Mouse (Mus musculus) heart, embryonic 12.5 days (tissue): ENCODE measurements around the gene Adgrl2. TPM values are rescaled to one million over a fixed set of nuclear protein-coding genes. Genes with fewer than 3 reads are reported as not detected.
A peak's percentile ranks its signal among the peaks of the same experiment; 100 is the strongest.

Source experiments
- ATAC-seq: fragments of 200-750 bp; cut with Nextera tagmentation; 2 replicates; pipeline ENCODE4 v1.8.0; 2017; ENCODE audit warnings: moderate TSS enrichment, moderate library complexity; ENCODE audit not compliant: insufficient number of reproducible peaks, low FRiP score
- H3K27ac ChIP-seq: fragments of 300-500 bp; sonication (generic); 2 replicates; pipeline ENCODE4 v1.5.1; 2016; ENCODE audit warnings: mild to moderate bottlenecking, moderate library complexity; ENCODE audit not compliant: poor library complexity, severe bottlenecking
- H3K27me3 ChIP-seq: fragments of 300-500 bp; sonication (generic); replicated peaks from 2 replicates; pipeline ENCODE4 v1.6.1; 2016; ENCODE audit warnings: mild to moderate bottlenecking, moderate library complexity
- H3K36me3 ChIP-seq: fragments of 300-500 bp; sonication (generic); 2 replicates; pipeline ENCODE4 v1.6.1; 2016; ENCODE audit warnings: mild to moderate bottlenecking, moderate library complexity
- H3K4me1 ChIP-seq: fragments of 300-500 bp; sonication (generic); replicated peaks from 2 replicates; pipeline ENCODE4 v1.6.1; 2016; ENCODE audit warnings: mild to moderate bottlenecking
- H3K4me2 ChIP-seq: fragments of 300-500 bp; sonication (generic); 2 replicates; pipeline ENCODE4 v1.6.1; 2016; ENCODE audit warnings: mild to moderate bottlenecking, moderate library complexity
- H3K4me3 ChIP-seq: fragments of 300-500 bp; sonication (generic); 2 replicates; pipeline ENCODE4 v1.5.1; 2016; ENCODE audit warnings: mild to moderate bottlenecking
- H3K9ac ChIP-seq: fragments of 300-500 bp; sonication (generic); 2 replicates; pipeline ENCODE4 v1.6.1; 2016; ENCODE audit warnings: mild to moderate bottlenecking, moderate library complexity
- H3K9me3 ChIP-seq: fragments of 300-500 bp; sonication (generic); replicated peaks from 2 replicates; pipeline ENCODE4 v1.6.1; 2016; ENCODE audit warnings: mild to moderate bottlenecking, moderate library complexity
- WGBS: fragments of 180-500 bp; shearing (Covaris S2); methylation state at CpG from one replicate; pipeline ENCODE4 v1.1.7; 2016; 5-methylcytosine and 5-hydroxymethylcytosine counted together
- polyA plus RNA-seq: library from polyadenylated mRNA; unstranded; fragments of >200 nt; fragmentation: Nextera tagmentation; extraction: Ambion mirVana; gene quantifications from 2 replicates; pipeline ENCODE4 v1.2.1, GENCODE M21; 2016

Adgrl2 gene
- polyA plus RNA-seq, 1 experiment from 2014 or later, result 48.1 TPM

DNA sequence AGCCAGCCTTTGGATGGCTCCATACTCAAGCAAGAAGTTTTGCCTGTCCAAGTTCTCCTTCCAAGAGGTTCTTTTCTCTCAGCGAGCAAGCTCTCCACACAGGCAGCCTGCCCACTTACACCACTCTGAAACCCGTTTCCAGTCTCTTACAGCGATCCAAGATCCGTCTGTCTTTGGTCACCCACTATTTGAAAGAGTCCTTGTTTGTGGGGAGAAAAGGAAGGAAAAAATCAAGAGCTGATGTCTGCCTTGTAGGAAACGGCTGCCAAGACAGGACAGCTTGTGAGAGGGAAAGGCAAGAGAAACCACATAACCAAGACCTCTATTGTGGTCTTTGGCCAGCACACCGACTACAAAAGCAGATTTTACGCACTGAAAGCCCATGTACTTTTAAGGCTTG is 33.5 kb downstream of the Adgrl2 start:
- ATAC-seq, result no peak
- no peak overlapping the region for H3K27ac ChIP-seq
- H3K4me2 ChIP-seq, result no peak overlapping the region
- no peaks in the 10 kb centered on the region for H3K9me3 ChIP-seq
- H3K4me3 ChIP-seq, result no peak overlapping the region
- H3K27me3 ChIP-seq, result no peaks in the 10 kb centered on the region
- H3K9ac ChIP-seq, result no peak overlapping the region
- peaks cover 12% of the 10 kb centered on the region for H3K36me3 ChIP-seq
- peaks cover 52% of the 10 kb centered on the region for H3K4me1 ChIP-seq
- WGBS, result 60% methylated on average over 7 of the region's 7 CpGs

DNA sequence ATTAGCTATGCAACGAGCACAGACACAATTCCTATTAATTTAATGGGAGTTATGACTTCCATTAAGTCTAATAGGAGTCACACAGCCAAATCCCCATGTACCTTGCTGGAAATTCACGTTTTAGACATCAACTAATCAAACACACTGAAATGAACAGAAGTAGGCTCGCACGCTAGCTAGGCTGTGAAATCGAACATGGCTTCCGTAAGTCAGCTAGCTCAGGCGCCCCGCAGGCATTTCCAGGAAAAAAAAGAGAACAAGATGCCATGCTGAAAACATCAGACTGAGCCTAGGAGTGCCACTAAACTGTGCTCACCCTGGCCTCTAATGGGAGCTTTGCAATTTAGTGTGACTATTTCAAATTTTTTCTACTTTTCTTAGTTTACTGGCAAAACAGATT is 40.6 kb downstream of the Adgrl2 start:
- Histone ChIP-seq H3K4me3 (no peak overlapping the region), H3K9ac (no peak overlapping the region), H3K9me3 (no peaks in the 10 kb centered on the region), H3K4me1 (peaks cover 22% of the 10 kb centered on the region), H3K36me3 (peaks cover 14% of the 10 kb centered on the region), H3K27me3 (no peaks in the 10 kb centered on the region), H3K27ac (no peak overlapping the region), H3K4me2 (no peak overlapping the region)
- ATAC-seq, result no peak
- WGBS, result 85% methylated on average over 8 of the region's 8 CpGs

DNA sequence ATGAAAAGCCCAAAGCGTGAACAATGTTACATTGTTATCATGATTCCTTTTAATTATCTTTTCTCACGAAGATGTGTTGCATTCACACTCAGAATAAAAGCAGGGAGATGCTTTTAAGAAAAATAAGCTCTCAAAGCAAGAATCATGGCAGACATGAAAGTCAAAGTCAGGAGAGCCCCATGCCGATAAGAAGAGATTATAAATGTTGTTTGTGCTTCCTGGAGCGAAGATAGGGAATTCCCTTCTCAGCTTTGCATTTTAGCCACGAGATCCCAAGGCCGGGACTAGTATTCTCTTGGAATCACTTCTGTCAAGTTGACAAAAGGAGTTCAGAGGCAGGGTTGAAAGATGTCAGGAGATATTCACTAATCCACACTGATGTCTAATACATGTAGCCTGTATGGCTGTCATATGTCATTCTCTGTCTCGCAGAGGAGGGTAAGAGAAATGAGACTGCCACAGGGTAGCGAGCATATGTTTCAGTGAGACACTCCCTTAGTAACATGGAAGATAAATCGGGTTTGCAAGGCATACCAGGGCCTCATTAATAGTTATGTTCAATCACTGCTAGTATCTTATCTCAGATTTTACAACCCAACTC is 42.5 kb downstream of the Adgrl2 start:
- WGBS, result 33% methylated on average over 9 of the region's 9 CpGs
- no peak for ATAC-seq
- no peak overlapping the region for H3K9ac ChIP-seq
- H3K4me1 ChIP-seq, result peaks cover 23% of the 10 kb centered on the region
- no peaks in the 10 kb centered on the region for H3K27me3 ChIP-seq
- H3K36me3 ChIP-seq, result peaks cover 13% of the 10 kb centered on the region
- no peak overlapping the region for H3K27ac ChIP-seq
- peak overlapping the region; percentile 11; the same call in 1 of the 2 replicates for H3K4me2 ChIP-seq
- no peaks in the 10 kb centered on the region for H3K9me3 ChIP-seq
- H3K4me3 ChIP-seq, result no peak overlapping the region

DNA sequence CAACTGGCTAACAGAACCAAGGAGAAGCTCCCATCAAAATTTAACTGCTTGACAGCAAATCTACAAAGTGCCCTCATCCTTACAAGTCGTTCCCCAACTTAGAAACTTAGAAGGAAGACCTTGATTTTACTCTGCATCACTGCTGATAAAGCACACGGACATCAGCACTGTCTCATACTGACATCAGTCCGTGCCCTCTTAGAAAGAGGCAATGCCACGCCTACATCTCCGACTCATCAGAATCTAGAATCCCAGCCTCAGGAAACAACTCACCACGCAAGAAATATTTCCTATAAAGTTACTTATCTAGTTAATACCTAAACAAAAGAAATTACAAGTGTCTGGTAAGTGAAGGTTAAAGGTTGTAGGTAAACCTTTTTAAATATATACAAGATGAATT is 43.1 kb downstream of the Adgrl2 start:
- Histone ChIP-seq H3K27ac (no peak overlapping the region), H3K36me3 (peaks cover 6% of the 10 kb centered on the region), H3K27me3 (no peaks in the 10 kb centered on the region), H3K9ac (no peak overlapping the region), H3K4me1 (peaks cover 27% of the 10 kb centered on the region), H3K4me2 (no peak overlapping the region), H3K9me3 (no peaks in the 10 kb centered on the region), H3K4me3 (no peak overlapping the region)
- no peak for ATAC-seq
- WGBS, result 43% methylated on average over 6 of the region's 6 CpGs

DNA sequence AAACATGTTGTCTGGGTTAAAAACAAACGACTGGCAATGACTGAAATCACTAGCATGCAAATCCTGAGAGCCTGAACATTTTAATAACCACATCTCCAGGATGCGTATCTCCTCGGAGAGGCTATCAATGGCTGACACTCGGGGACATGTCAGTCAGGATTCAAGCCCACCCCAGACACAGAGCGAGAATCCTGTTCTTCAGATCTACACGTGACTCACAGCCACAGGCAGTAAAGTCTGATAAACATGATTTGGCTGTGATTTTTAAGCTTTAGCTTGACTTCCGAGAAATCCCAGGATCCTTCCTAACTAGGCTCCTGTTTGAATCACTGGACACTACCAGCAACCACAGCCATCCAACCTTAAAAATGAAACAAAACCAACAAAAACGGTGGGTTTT is 44.8 kb downstream of the Adgrl2 start:
- peak overlapping the region; percentile 17; the same call in 1 of the 2 replicates for H3K4me3 ChIP-seq
- WGBS, result 25% methylated on average over 8 of the region's 8 CpGs
- H3K27ac ChIP-seq, result no peak overlapping the region
- H3K9me3 ChIP-seq, result no peaks in the 10 kb centered on the region
- H3K36me3 ChIP-seq, result no peaks in the 10 kb centered on the region
- no peaks in the 10 kb centered on the region for H3K27me3 ChIP-seq
- no peak for ATAC-seq
- peak overlapping the region; percentile 54 for H3K9ac ChIP-seq
- peaks cover 32% of the 10 kb centered on the region for H3K4me1 ChIP-seq
- peak overlapping the region; percentile 62 for H3K4me2 ChIP-seq

- Histone ChIP-seq H3K27ac (no peak overlapping the region), H3K9me3 (no peaks in the 10 kb centered on the region), H3K4me3 (no peak overlapping the region), H3K27me3 (no peaks in the 10 kb centered on the region), H3K4me2 (peak overlapping the region; percentile 50), H3K9ac (no peak overlapping the region), H3K4me1 (peaks cover 38% of the 10 kb centered on the region), H3K36me3 (no peaks in the 10 kb centered on the region)
- 11% methylated on average over 7 of the region's 7 CpGs for WGBS
- no peak for ATAC-seq
These were observed 50.9 kb downstream of the Adgrl2 start for GRCm38 (mm10) chr3:148939457-148939856.

DNA sequence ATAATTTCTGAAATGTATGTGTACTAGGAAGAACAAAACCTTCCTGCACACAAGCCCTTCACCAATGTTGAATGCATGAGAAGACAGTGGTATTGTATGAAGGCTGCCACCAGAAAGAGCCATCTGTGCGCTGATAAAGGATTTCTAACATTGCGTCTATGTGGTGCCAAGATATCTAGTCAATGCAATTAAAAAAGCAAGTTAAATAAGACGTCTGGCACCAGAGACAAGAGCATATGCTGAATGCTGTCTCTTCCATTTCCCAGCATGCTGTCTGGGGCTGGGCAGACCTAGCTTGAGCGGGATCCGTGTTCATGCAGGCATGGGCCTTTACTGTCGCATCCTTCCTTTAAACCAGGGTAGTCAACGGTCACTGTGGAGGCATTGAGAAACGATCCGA is 55.3 kb downstream of the Adgrl2 start:
- H3K9me3 ChIP-seq, result no peaks in the 10 kb centered on the region
- no peak for ATAC-seq
- H3K27me3 ChIP-seq, result no peaks in the 10 kb centered on the region
- H3K27ac ChIP-seq, result no peak overlapping the region
- H3K9ac ChIP-seq, result no peak overlapping the region
- H3K4me3 ChIP-seq, result no peak overlapping the region
- WGBS, result 68% methylated on average over 9 of the region's 9 CpGs
- 0 out of 2 replicates have a peak, but pooled peaks cover 4% of the 10 kb centered on the region for H3K36me3 ChIP-seq
- H3K4me1 ChIP-seq, result peaks cover 33% of the 10 kb centered on the region
- no peak overlapping the region for H3K4me2 ChIP-seq

DNA sequence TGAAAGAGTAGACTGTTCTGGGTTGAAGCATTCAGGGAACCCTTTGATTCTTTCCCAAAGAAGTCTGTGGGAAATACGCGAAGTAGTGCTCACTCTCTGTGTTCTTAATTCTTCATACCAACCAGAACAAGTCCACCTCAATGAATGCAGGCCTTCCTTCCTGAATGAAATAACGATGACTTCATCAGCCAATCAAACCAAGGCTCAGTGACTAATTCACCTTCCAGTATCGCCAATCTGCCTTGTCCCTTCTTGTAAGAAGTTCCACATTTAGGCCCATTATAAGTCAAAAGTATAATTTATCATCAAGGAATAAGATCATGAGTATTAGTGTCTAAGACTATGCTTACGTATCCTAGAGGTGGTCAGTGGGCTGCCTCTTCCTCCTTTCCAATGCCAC is 56.1 kb downstream of the Adgrl2 start:
- H3K9me3 ChIP-seq, result no peaks in the 10 kb centered on the region
- WGBS, result 72% methylated on average over 5 of the region's 5 CpGs
- peak overlapping the region; percentile 16; the same call in 1 of the 2 replicates for H3K27ac ChIP-seq
- H3K9ac ChIP-seq, result no peak overlapping the region
- H3K4me1 ChIP-seq, result peaks cover 27% of the 10 kb centered on the region
- 0 out of 2 replicates have a peak, but pooled peaks cover 4% of the 10 kb centered on the region for H3K36me3 ChIP-seq
- no peaks in the 10 kb centered on the region for H3K27me3 ChIP-seq
- no peak for ATAC-seq
- no peak overlapping the region for H3K4me2 ChIP-seq
- no peak overlapping the region for H3K4me3 ChIP-seq

DNA sequence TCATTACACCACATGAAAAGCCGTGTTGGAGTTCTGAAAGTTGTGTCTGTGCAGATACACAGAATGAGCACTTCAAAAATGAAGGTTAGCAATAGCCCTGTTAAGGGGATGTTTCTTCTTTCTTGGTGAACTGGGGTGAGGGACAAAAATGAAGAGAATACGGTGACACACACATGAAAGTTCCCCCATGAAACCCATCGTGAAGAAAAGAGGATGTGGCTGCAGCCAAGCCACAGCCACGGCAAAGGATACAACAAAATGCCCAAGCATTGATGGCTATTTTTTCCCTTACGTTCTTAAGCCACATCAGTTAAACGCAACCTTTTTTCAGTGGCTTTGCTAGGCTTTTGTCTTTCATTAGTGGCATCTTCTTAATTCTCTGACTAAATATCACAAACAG is 57.2 kb downstream of the Adgrl2 start:
- WGBS, result 85% methylated on average over 6 of the region's 6 CpGs
- Histone ChIP-seq H3K27ac (no peak overlapping the region), H3K9me3 (no peaks in the 10 kb centered on the region), H3K36me3 (0 out of 2 replicates have a peak, but pooled peaks cover 4% of the 10 kb centered on the region), H3K4me1 (peaks cover 27% of the 10 kb centered on the region), H3K9ac (no peak overlapping the region), H3K27me3 (no peaks in the 10 kb centered on the region), H3K4me2 (no peak overlapping the region), H3K4me3 (no peak overlapping the region)
- no peak for ATAC-seq

DNA sequence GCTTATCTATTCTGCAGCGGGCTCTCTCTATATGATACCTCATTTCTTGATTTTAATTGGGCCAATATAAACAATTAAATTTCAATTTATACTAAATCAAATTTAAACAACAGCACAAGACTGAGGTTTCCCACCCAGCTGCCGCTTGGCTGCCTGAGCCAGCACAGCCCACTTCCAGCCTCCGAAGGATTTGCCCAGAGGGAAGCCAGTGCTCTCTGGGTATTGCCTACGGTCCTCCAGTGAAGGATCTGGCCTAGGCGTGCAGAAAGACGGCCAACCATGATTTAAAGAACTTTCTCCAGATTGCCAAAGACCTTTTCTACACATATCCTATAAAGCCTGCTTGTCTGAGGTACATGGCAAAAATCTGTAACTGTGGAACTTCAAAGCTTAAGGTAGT is 59.4 kb downstream of the Adgrl2 start:
- no peak for ATAC-seq
- Histone ChIP-seq H3K9me3 (no peaks in the 10 kb centered on the region), H3K27ac (no peak overlapping the region), H3K4me1 (peaks cover 30% of the 10 kb centered on the region), H3K9ac (no peak overlapping the region), H3K4me2 (no peak overlapping the region), H3K27me3 (no peaks in the 10 kb centered on the region), H3K36me3 (0 out of 2 replicates have a peak, but pooled peaks cover 4% of the 10 kb centered on the region), H3K4me3 (no peak overlapping the region)
- 78% methylated on average over 6 of the region's 6 CpGs for WGBS

DNA sequence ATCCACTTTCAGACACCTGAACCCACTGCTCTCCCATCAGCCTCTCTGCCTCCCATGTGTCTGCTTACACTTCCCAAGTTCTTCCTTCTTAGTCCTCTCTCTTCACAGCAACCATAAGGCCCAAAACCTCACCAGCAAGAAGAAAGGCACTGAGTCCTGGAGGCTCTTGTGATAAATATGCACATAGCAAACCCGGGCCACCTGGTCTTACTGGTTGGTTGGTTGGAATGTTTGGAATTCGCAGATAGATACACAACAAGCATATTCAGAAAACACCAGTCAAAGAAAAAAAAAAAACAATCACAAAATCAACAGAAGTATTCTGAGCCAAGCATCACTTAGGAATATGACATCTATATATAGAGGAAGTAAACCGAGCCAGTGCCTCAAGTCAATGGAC is 64.0 kb downstream of the Adgrl2 start:
- 51% methylated on average over 3 of the region's 3 CpGs for WGBS
- H3K36me3 ChIP-seq, result no peaks in the 10 kb centered on the region
- no peak overlapping the region for H3K9ac ChIP-seq
- ATAC-seq, result no peak
- H3K27ac ChIP-seq, result 0 out of 2 replicates have a peak overlapping the region, but pooled peaks have one; percentile 23
- H3K4me3 ChIP-seq, result no peak overlapping the region
- H3K9me3 ChIP-seq, result no peaks in the 10 kb centered on the region; the same call in 1 of the 2 replicates
- no peaks in the 10 kb centered on the region for H3K27me3 ChIP-seq
- H3K4me2 ChIP-seq, result no peak overlapping the region
- H3K4me1 ChIP-seq, result peaks cover 23% of the 10 kb centered on the region

DNA sequence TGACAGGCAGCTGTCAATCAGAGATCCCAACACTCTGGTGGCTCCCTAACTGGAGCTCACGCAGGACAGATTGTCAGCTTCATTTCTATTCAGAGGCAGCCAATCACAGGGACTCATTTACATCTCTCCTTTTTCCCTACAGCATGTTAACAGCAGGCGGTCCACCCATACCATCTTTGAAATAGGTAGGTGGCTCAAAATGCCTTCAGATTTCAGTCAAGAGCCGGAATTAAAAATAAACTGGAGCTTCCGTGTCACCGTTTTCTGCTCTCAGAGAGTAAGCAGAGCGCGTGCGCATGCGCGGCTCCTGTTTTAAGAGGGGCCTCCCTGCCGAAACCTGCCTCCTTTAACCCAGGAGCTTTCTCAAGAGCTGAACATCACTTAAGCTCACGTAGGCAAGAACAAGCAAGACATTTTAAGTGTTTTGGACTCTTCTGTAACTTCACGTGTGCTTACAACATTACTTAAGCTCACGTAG is 67.7 kb downstream of the Adgrl2 start:
- peaks cover 40% of the 10 kb centered on the region for H3K4me1 ChIP-seq
- whole genome bisulfite sequencing, result 55% methylated on average over 14 of the region's 14 CpGs

More for the DNA sequence above, 67.7 kb downstream of the Adgrl2 start:
- H3K4me2 ChIP-seq, result peak overlapping the region; percentile 60
- no peaks in the 10 kb centered on the region for H3K36me3 ChIP-seq
- H3K9ac ChIP-seq, result no peak overlapping the region
- no peaks in the 10 kb centered on the region; the same call in 1 of the 2 replicates for H3K9me3 ChIP-seq
- H3K27me3 ChIP-seq, result no peaks in the 10 kb centered on the region
- H3K27ac ChIP-seq, result peak overlapping the region; percentile 64; the same call in 1 of the 2 replicates
- no peak for ATAC-seq
- peak overlapping the region; percentile 40 for H3K4me3 ChIP-seq
